ENCODE assay signal across 25 mouse cellular contexts in the genomic region with DNA sequence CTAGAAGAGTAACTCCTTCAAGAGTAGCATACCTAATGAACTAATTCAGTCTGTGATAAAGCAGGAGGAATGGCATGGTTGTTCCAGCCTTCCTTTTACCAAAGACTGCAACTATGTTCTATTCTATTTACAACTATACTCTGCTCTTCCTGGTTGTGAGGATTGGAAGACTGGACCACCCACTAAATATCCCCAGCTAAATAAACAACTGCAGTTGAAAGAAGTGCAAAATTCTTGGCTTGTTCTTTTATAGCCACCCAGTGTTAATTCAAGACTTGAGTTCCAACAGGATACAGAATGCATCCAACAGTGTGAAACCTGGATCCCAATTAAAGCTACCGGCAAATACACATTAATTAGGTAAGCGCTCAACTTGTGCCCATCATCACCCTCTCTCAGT.
"Had no signal": no experiment of that assay in that cellular context is flagged by ENCODE, and none has a peak within 500 bp of the region (broad histone marks: within the 10 kb centered on the region; RNA-seq: fewer than 3 reads in every experiment).

No protein-coding gene starts in this region.

- H3K9me3 ChIP-seq: heart, embryonic 10.5 days; heart, embryonic 12.5 days; hindbrain, embryonic 10.5 days; hindbrain, embryonic 12.5 days; intestine, embryonic 15.5 days; limb, embryonic 13.5 days; limb, embryonic 15.5 days; liver, embryonic 12.5 days had no signal

- H3K4me2 ChIP-seq: heart, embryonic 12.5 days; hindbrain, embryonic 12.5 days; hindbrain, embryonic 14.5 days; intestine, embryonic 15.5 days; limb, embryonic 13.5 days; limb, embryonic 15.5 days; liver, embryonic 12.5 days had no signal

- H3K36me3 ChIP-seq: heart, embryonic 10.5 days; heart, embryonic 12.5 days; hindbrain, embryonic 10.5 days; hindbrain, embryonic 12.5 days; intestine, embryonic 15.5 days; limb, embryonic 13.5 days; limb, embryonic 15.5 days; liver, embryonic 12.5 days had no signal

- H3K4me1 ChIP-seq: hindbrain, embryonic 10.5 days; hindbrain, embryonic 12.5 days; intestine, embryonic 15.5 days; limb, embryonic 13.5 days; limb, embryonic 15.5 days; liver, embryonic 12.5 days had no signal

- H3K9ac ChIP-seq: heart, embryonic 12.5 days; hindbrain, embryonic 12.5 days; hindbrain, embryonic 14.5 days; intestine, embryonic 15.5 days; limb, embryonic 13.5 days; limb, embryonic 15.5 days; liver, embryonic 12.5 days had no signal

- H3K27me3 ChIP-seq: heart, embryonic 12.5 days; hindbrain, embryonic 12.5 days; intestine, embryonic 15.5 days; limb, embryonic 13.5 days; limb, embryonic 15.5 days; liver, embryonic 12.5 days had no signal

- H3K4me3 ChIP-seq: gastrocnemius, adult 2 months; heart, embryonic 10.5 days; heart, embryonic 12.5 days; hindbrain, embryonic 10.5 days; hindbrain, embryonic 12.5 days; intestine, embryonic 15.5 days; layer of hippocampus, adult 2 months; left cerebral cortex, adult 2 months; limb, embryonic 13.5 days; limb, embryonic 15.5 days; liver, embryonic 12.5 days had no signal

- H3K27ac ChIP-seq: heart, embryonic 10.5 days; hindbrain, embryonic 10.5 days; hindbrain, embryonic 12.5 days; hindbrain, embryonic 14.5 days; intestine, embryonic 15.5 days; layer of hippocampus, adult 2 months; left cerebral cortex, adult 2 months; limb, embryonic 13.5 days; limb, embryonic 15.5 days; liver, embryonic 12.5 days had no signal

- DNase-seq: gastrocnemius, adult 2 months; gastrocnemius, postnatal 10 days; gastrocnemius, postnatal 25 days; heart, adult 18-20 months; heart, postnatal 10 days; heart, postnatal 4 days; kidney, adult 18-20 months; kidney, adult 8-10 months; kidney, postnatal 25 days; kidney, postnatal 4 days; left cerebral cortex, postnatal 4 days had no signal

- ATAC-seq: hindbrain, embryonic 16.5 days; inflammation-experienced regulatory T-cells, adult 6 months; intestine, postnatal 0 days; liver, embryonic 12.5 days had no signal
